Mouse (Mus musculus) intestine, embryonic 15.5 days (tissue): ENCODE results near the gene Zbtb46. TPM values are rescaled to one million over a fixed set of nuclear protein-coding genes. Genes with fewer than 3 reads are reported as not detected.
"Not testable (repeated sequence)": the region's sequence is repeated elsewhere in the genome, so short reads cannot be mapped to it uniquely, and the experiment has no call there.

Experiments used
- ATAC-seq: fragments of 200-750 bp; cut with Nextera tagmentation; 2 replicates; pipeline ENCODE4 v1.8.0; 2017; ENCODE audit warnings: moderate TSS enrichment, moderate library complexity
- H3K27ac ChIP-seq: fragments of 300-500 bp; sonication (generic); 2 replicates; pipeline ENCODE4 v1.5.1; 2015; ENCODE audit warnings: mild to moderate bottlenecking, inconsistent platforms
- H3K27me3 ChIP-seq: fragments of 300-500 bp; sonication (generic); replicated peaks from 2 replicates; pipeline ENCODE4 v1.6.1; 2015; ENCODE audit warnings: inconsistent platforms
- H3K36me3 ChIP-seq: fragments of 300-500 bp; sonication (generic); 2 replicates; pipeline ENCODE4 v1.6.1; 2015; ENCODE audit warnings: inconsistent platforms
- H3K4me1 ChIP-seq: fragments of 300-500 bp; sonication (generic); replicated peaks from 2 replicates; pipeline ENCODE4 v1.6.1; 2015; ENCODE audit warnings: inconsistent platforms
- H3K4me2 ChIP-seq: fragments of 300-500 bp; sonication (generic); replicated peaks from 2 replicates; pipeline ENCODE4 v1.6.1; 2015; ENCODE audit warnings: mild to moderate bottlenecking, inconsistent platforms
- H3K4me3 ChIP-seq: fragments of 300-500 bp; sonication (generic); replicated peaks from 2 replicates; pipeline ENCODE4 v1.5.1; 2015; ENCODE audit warnings: inconsistent platforms
- H3K9ac ChIP-seq: fragments of 300-500 bp; sonication (generic); 2 replicates; pipeline ENCODE4 v1.6.1; 2015; ENCODE audit warnings: inconsistent platforms
- H3K9me3 ChIP-seq: fragments of 300-500 bp; sonication (generic); 2 replicates; pipeline ENCODE4 v1.6.1; 2016; ENCODE audit warnings: inconsistent platforms
- WGBS: fragments of 180-500 bp; shearing (Covaris S2); methylation state at CpG from one replicate; pipeline ENCODE4 v1.1.7; 2015; 5-methylcytosine and 5-hydroxymethylcytosine counted together
- polyA plus RNA-seq: library from polyadenylated mRNA; unstranded; fragments of >200 nt; fragmentation: Nextera tagmentation; extraction: Ambion mirVana; gene quantifications from 2 replicates; pipeline ENCODE4 v1.2.1, GENCODE M21; 2015

Gene Zbtb46
- 7.2 and 7.4 TPM in 2 replicates for polyA plus RNA-seq

DNA sequence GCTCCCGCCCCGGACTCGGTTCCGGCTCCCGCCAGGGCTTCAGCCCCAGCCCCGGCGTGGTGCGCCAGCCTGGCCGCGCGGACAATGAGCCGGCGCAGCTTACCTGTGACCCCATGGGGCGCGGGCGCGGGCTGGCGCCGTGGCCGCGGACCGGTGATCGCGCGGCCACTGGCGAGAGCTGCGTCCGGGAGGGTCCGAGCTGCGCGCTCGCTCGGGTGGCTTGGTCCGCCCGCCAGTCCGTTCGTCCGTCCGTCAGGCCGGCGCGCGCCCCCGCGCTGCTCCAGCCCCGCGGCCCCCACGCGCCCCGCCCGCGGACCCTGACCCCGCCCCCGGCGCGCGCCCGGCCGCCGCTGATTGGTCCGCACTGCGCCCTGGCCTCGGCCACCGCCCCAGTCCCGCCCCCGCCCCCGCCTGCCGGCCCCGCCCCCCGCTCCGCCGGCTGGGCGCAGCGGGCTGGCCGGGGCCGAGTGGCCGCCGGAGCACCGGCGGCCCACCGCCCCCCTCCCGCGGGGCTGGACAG, at the start of gene Zbtb46:
Gene Zbtb46, minus strand, starts transcription at position 274 of the 520 bp plus-strand sequence.
- Histone ChIP-seq H3K4me1 (peaks cover 21% of the 10 kb centered on the region), H3K36me3 (no peaks in the 10 kb centered on the region), H3K27ac (peak within 1 kb of the TSS; percentile 72), H3K4me3 (peak within 1 kb of the TSS; percentile 92), H3K27me3 (peaks cover 24% of the 10 kb centered on the region), H3K4me2 (peak within 1 kb of the TSS; percentile 99), H3K9ac (peak within 1 kb of the TSS; percentile 73), H3K9me3 (no peaks in the 10 kb centered on the region)
- peak; percentile 95 for ATAC-seq
- WGBS = under 1% methylated on average over 69 of the region's 83 CpGs

- no peak overlapping the region; the same call in 1 of the 2 replicates for H3K4me2 ChIP-seq
- H3K27ac ChIP-seq = no peak overlapping the region
- H3K9me3 ChIP-seq = no peaks in the 10 kb centered on the region
- H3K27me3 ChIP-seq = no peaks in the 10 kb centered on the region
- ATAC-seq = no peak
- no peak overlapping the region for H3K9ac ChIP-seq
- no peak overlapping the region for H3K4me3 ChIP-seq
- peaks cover 26% of the 10 kb centered on the region for H3K36me3 ChIP-seq
- peaks cover 6% of the 10 kb centered on the region for H3K4me1 ChIP-seq
- WGBS = 65% methylated on average over 4 of the region's 4 CpGs
These were observed 39.4 kb upstream of the Zbtb46 start for GRCm38 (mm10) chr2:181498644-181499043.

DNA sequence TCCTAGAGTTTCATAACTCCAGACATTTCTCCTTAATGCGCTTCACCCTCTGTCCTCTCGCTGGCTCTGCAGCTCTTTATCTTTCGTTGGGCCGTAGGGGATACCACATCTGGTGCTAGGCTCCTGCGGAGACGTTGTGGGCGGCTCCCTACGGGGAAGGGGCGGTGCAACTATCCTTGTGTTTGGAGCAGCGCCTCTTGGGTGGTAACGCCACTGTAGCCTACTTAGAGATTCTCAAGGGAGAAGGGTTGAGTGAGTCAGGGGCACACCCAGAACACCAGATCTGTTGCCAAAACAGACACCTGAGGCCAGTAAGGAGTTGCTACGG, 38.3 kb upstream of the Zbtb46 start:
- H3K9me3 ChIP-seq = no peaks in the 10 kb centered on the region
- H3K4me2 ChIP-seq = peak overlapping the region; percentile 71
- H3K9ac ChIP-seq = peak overlapping the region; percentile 93
- no peaks in the 10 kb centered on the region for H3K27me3 ChIP-seq
- peaks cover 18% of the 10 kb centered on the region for H3K36me3 ChIP-seq
- under 1% methylated on average over 12 of the region's 12 CpGs for WGBS
- ATAC-seq = peak; percentile 83
- peak overlapping the region; percentile 98 for H3K27ac ChIP-seq
- H3K4me3 ChIP-seq = peak overlapping the region; percentile 89
- H3K4me1 ChIP-seq = peaks cover 6% of the 10 kb centered on the region

- peaks cover 13% of the 10 kb centered on the region for H3K36me3 ChIP-seq
- H3K9ac ChIP-seq = peak within 1 kb of the TSS; percentile 93
- peaks cover 6% of the 10 kb centered on the region for H3K4me1 ChIP-seq
- peak within 1 kb of the TSS; percentile 83 for H3K4me2 ChIP-seq
- H3K4me3 ChIP-seq = peak within 1 kb of the TSS; percentile 89
- no peaks in the 10 kb centered on the region for H3K9me3 ChIP-seq
- 0% methylated on average over 46 of the region's 46 CpGs for WGBS
- peak; percentile 97 for ATAC-seq
- peak within 1 kb of the TSS; percentile 98 for H3K27ac ChIP-seq
- no peaks in the 10 kb centered on the region for H3K27me3 ChIP-seq
These were observed 37.8 kb upstream of the Zbtb46 start, which contains the start of gene Tpd52l2 for GRCm38 (mm10) chr2:181496831-181497547. Tpd52l2 (plus strand) TSS chr2:181497142.

DNA sequence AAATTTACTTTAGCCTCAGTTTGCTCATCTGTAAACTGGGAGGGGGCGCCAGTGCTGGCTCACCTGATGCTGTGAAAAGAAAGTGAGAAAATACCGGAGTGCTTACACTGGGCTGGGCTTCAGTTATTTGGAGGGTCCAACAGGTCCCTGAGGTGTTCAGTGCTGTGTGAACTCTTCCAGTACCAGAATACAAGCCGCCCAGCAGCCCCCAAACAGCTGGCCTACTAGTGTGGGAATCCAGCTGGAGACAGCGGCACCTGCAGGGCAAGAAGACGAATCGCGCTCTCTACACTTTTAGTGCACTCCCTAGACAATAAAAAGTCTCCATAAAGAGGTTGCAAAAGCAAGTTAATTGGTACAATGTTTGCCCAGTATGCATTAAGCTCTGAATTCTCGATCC, 37.1 kb upstream of the Zbtb46 start:
- Histone ChIP-seq H3K27ac (peak overlapping the region; percentile 98), H3K27me3 (no peaks in the 10 kb centered on the region), H3K36me3 (peaks cover 6% of the 10 kb centered on the region), H3K9me3 (no peaks in the 10 kb centered on the region), H3K9ac (peak overlapping the region; percentile 58), H3K4me1 (peaks cover 6% of the 10 kb centered on the region), H3K4me3 (peak overlapping the region; percentile 89), H3K4me2 (peak overlapping the region; percentile 83)
- ATAC-seq = peak; percentile 65
- WGBS = 11% methylated on average over 8 of the region's 8 CpGs

- not testable (repeated sequence) for ATAC-seq, H3K4me2 ChIP-seq, H3K27me3 ChIP-seq, H3K27ac ChIP-seq, H3K36me3 ChIP-seq, H3K9ac ChIP-seq, H3K4me1 ChIP-seq, H3K9me3 ChIP-seq, H3K4me3 ChIP-seq
- 57% methylated on average over 8 of the region's 8 CpGs for WGBS
These were observed 36.6 kb upstream of the Zbtb46 start for GRCm38 (mm10) chr2:181495845-181496244.

DNA sequence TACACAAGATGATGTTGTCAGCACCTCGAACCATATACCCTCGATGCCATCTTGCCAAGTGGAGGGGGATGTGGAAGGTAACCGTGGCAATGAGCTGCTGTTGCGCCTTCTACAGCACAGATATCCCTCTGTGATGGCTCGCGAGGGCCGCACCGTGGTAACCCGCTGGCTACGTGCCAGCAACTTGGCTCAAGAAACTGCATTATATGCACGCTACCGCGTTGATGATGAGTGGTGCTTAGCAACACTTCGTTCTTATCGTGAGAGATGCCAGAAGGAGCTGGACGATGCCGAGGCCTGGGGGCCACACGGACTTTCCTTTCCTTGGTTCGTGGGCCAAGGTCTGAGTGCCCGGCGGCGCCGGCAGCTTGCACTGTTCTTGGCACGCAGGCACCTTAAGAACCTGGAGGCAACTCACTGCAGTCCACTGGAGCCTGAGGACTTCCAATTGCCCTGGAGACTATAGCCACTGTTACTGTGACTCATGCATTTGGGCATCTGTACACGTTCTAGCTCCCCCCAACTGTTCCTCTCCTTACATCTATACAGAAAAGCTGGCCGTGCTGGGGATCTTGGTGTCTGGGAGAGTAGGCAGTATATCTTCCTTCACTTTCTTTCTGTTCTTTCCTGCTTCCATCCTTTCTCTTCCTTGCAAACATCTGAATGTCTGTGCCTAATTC, 35.2 kb upstream of the Zbtb46 start:
- no peak overlapping the region for H3K27ac ChIP-seq
- H3K4me3 ChIP-seq = no peak overlapping the region
- no peaks in the 10 kb centered on the region for H3K27me3 ChIP-seq
- H3K4me2 ChIP-seq = no peak overlapping the region
- peaks cover 6% of the 10 kb centered on the region for H3K4me1 ChIP-seq
- H3K9ac ChIP-seq = no peak overlapping the region
- H3K9me3 ChIP-seq = no peaks in the 10 kb centered on the region
- 79% methylated on average over 26 of the region's 26 CpGs for WGBS
- no peaks in the 10 kb centered on the region for H3K36me3 ChIP-seq
- no peak for ATAC-seq

DNA sequence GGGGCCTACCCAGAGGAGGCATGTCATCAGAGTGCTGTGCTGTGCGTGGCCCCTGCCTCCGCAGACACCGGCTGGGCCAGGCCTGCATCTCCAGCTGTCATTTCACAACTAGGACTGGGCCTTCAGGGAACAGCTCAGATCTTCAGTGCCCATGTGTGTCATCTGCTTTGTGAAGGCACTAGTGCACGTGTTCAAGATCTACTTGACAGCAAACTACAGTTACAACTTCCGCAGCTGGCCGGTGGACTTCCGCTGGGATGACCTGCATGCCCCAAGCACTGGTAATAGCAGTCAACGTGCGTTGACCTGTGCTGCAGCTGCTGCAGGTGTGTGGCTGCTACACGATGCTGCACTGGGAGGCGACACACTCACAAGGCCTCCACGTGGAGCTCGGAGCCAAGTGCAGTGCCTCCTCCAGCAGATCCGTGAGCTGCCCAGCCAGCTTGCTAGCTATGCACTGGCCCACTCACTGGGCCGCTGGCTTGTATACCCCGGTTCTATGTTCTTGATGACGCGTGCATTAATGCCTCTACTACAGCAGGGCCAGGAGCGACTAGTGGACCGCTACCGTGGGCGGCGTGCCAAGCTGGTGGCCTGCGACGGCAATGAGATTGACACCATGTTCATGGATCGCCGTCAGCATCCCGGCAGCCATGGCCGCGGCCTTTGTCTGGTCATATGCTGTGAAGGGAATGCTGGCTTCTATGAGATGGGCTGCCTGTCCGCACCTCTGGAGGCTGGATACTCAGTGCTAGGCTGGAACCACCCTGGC, 34.1 kb upstream of the Zbtb46 start, which contains the start of gene Abhd16b:
Gene Abhd16b, plus strand, starts transcription at position 51 of the 772 bp plus-strand sequence.
- H3K27ac ChIP-seq = no peak within 1 kb of the TSS
- no peaks in the 10 kb centered on the region for H3K9me3 ChIP-seq
- no peak within 1 kb of the TSS for H3K9ac ChIP-seq
- no peak for ATAC-seq
- H3K4me3 ChIP-seq = no peak within 1 kb of the TSS
- no peaks in the 10 kb centered on the region for H3K27me3 ChIP-seq
- WGBS = 84% methylated on average over 31 of the region's 31 CpGs
- no peaks in the 10 kb centered on the region for H3K36me3 ChIP-seq
- H3K4me1 ChIP-seq = peaks cover 6% of the 10 kb centered on the region
- H3K4me2 ChIP-seq = no peak within 1 kb of the TSS

DNA sequence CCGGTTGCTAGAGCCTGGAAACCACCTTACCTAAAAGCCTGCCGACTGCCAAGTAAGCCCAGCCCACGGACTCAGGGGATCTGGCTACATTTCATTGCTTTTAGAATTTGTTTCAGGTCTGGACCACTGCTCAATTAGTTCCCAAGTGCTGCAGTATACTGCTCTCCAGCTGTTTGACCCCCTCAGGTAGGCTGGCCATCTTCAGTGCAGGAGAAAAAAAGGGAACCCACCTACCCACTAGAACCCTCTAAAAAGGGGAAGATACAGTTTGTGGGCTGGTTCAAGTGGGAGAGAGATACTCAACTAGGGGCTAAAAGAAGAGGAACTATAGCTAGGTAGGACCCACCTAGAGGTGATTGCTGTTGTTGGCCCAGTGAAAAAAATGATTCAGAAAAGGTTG, 33.0 kb upstream of the Zbtb46 start:
- ATAC-seq = no peak
- Histone ChIP-seq H3K27me3 (no peaks in the 10 kb centered on the region), H3K27ac (no peak overlapping the region), H3K4me1 (peaks cover 12% of the 10 kb centered on the region), H3K9me3 (no peaks in the 10 kb centered on the region), H3K4me2 (no peak overlapping the region), H3K4me3 (no peak overlapping the region), H3K36me3 (no peaks in the 10 kb centered on the region), H3K9ac (no peak overlapping the region)
- WGBS = 52% methylated on average over 3 of the region's 3 CpGs

- WGBS = 32% methylated on average over 7 of the region's 7 CpGs
- Histone ChIP-seq H3K36me3 (no peaks in the 10 kb centered on the region), H3K4me1 (peaks cover 18% of the 10 kb centered on the region), H3K9ac (no peak overlapping the region), H3K9me3 (no peaks in the 10 kb centered on the region), H3K27ac (no peak overlapping the region), H3K4me3 (no peak overlapping the region), H3K27me3 (no peaks in the 10 kb centered on the region), H3K4me2 (no peak overlapping the region)
- no peak for ATAC-seq
These were observed 32.4 kb upstream of the Zbtb46 start for GRCm38 (mm10) chr2:181491432-181492205.

DNA sequence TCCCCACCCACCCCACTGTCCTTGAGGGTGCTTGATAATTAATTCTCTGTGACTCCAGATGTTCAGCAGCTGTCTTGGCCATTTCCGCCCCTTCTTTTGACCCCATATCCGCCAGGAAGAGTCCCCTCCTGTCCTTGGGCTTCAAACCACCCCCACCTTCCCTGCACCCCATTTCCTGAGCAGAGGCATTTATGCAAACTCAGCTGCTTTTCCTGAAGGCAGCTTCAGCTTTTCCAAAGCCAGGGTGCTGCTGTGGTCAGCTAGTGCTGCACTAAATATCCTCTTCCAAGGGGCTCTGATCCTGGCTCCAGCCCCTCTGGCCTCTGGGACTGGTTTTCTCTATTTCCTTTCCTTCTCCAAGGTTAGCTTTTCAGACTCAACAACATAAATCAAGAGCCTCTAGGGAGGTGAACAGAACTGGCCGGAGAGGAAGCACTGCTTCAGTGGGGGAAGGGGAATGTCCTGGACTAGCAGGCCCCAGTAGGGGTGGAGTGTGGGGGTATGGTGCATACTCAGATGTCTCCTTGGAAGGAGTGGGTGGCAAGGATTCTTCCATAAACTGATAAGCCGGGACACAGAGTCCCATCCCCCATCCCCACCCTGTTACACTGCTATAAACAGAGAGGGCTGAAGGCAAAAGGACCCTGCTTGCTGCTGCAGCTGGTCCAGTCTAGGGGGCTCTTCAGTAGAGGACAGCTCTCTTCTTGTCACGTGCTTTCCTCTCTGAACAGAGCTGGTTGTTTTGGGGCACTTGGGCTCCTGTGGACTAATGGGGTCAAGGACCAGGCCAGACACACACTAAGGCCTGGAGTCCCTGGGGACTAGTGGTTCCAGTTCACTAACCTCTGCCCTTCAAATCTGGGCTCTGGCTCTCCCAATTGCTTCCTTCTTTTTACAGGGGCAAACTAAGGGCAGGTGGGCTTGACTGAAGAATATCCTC, 28.4 kb upstream of the Zbtb46 start:
- Histone ChIP-seq H3K36me3 (no peaks in the 10 kb centered on the region), H3K4me3 (no peak overlapping the region), H3K9ac (no peak overlapping the region), H3K4me1 (peaks cover 27% of the 10 kb centered on the region), H3K4me2 (peak overlapping the region; percentile 11; the same call in 1 of the 2 replicates), H3K27ac (peak overlapping the region; percentile 85), H3K27me3 (no peaks in the 10 kb centered on the region), H3K9me3 (no peaks in the 10 kb centered on the region)
- 8% methylated on average over 5 of the region's 5 CpGs for WGBS
- peak; percentile 87 for ATAC-seq
